Mouse (Mus musculus) embryonic fibroblast, embryonic 13.5 days (primary cell): ENCODE measurements around the gene Dll4. TPM values are rescaled to one million over a fixed set of nuclear protein-coding genes. Genes with fewer than 3 reads are reported as not detected.
A peak's percentile ranks its signal among the peaks of the same experiment; 100 is the strongest.

Experiments
- H3K27ac ChIP-seq: 2 replicates; pipeline ENCODE4 v1.5.1; 2012; ENCODE audit warnings: low read length, control low read depth, inconsistent platforms; ENCODE audit not compliant: insufficient read depth
- H3K4me1 ChIP-seq: 2 replicates; pipeline ENCODE4 v1.6.1; 2011; ENCODE audit warnings: low read length; ENCODE audit not compliant: control insufficient read depth, insufficient read depth
- H3K4me3 ChIP-seq: 2 replicates; pipeline ENCODE4 v1.5.1; 2011; ENCODE audit warnings: mild to moderate bottlenecking, control low read depth, low read length; ENCODE audit not compliant: insufficient read depth
- CTCF ChIP-seq: IDR thresholded peaks from 2 replicates; pipeline ENCODE4 v1.5.1; 2011; ENCODE audit warnings: mild to moderate bottlenecking, control low read depth, low read length, moderate library complexity, borderline replicate concordance; ENCODE audit not compliant: insufficient read depth
- POLR2A ChIP-seq: IDR thresholded peaks from 2 replicates; pipeline ENCODE4 v1.6.1; 2011; ENCODE audit warnings: low read depth, mild to moderate bottlenecking, control low read depth, low read length, moderate library complexity
- polyA plus RNA-seq: library from polyadenylated mRNA; stranded (reverse); fragments of >200 nt; gene quantifications from 2 replicates; pipeline ENCODE4 v1.2.4, GENCODE M21; 2011; ENCODE audit warnings: low read depth; ENCODE audit not compliant: missing spikeins, insufficient read length

Dll4 gene
- polyA plus RNA-seq, 1 experiment = not detected

DNA sequence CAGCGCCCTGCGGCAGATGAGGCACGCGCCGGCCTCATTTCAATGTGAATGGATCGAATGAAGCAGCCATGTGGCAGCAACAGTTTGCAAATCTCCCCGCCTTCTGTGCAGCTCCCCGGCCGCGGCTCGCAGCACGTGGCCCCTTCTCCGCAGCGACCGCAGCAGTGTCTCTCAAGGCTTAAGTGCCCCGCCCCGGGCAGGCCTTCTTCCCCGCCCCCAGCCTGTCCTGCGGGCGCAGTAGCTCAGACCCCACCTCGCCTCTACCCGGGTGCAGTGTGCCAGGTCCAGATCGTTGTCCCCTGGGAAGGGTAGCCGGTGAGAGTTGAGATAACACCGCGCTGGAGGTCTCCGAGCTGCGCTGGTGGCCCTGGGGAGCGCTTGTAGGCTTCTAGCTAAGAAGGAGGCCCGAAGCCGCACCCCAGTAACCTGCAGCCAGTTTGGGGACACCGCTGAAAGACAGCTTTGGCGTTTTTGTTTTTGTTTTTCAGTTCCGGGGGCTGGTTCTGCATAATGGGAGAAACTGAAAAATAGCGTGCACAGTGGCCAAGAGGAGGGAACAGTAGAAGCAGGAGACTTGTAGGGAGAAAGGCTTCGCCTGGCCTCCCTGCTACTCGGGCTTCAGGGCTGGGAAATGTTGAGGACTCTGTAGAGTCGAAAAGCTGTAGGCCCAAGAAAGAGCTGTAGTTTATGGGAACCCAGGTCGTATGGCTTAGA lies 2.8 kb upstream of the Dll4 start:
- TF ChIP-seq POLR2A (no peak), CTCF (no peak)
- Histone ChIP-seq H3K4me1 (0 out of 2 replicates have a peak, but pooled peaks cover 5% of the 10 kb centered on the region), H3K4me3 (no peak overlapping the region), H3K27ac (no peak overlapping the region)

DNA sequence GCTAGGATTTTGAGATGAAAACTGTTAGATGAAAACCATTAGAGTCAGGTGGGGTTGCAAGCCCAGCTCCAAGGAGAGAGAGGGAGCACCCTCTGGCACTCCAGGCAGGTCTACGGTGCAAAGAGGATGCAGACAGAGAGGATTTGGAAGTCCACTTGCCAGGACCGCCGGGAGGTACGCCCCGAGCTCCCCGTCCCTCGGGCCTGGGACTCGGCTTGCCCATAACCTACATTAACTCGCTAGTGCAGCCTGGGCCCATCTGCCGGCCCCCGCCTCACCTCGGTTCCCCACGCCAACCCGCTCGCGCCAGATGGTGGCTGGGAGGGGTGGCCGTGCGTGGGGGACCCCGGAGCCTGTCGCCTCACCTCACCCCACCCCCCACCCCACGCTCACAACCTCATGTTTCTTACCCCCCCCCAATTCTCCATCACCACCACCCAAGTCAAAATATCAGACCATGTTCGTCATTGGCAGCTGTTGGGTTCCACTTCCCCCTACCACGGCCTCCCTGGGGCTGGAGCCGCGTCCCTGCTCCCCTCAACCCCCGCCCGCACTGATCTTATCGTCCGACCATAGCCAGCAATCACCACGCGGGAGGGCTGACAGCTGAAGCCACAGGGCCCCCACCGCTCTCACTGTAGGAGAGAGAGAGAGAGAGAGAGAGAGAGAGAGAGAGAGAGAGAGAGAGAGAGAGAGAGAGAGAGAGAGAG lies 1.6 kb upstream of the Dll4 start:
- TF ChIP-seq CTCF (no peak), POLR2A (no peak)
- H3K4me3 ChIP-seq = no peak overlapping the region
- 0 out of 2 replicates have a peak, but pooled peaks cover 5% of the 10 kb centered on the region for H3K4me1 ChIP-seq
- H3K27ac ChIP-seq = no peak overlapping the region

GRCm38 (mm10) chr2:119324576-119325318 lies 837 bp upstream of the Dll4 start:
- Histone ChIP-seq H3K27ac (no peak overlapping the region), H3K4me1 (0 out of 2 replicates have a peak, but pooled peaks cover 5% of the 10 kb centered on the region), H3K4me3 (no peak overlapping the region; the same call in 1 of the 2 replicates)
- TF ChIP-seq POLR2A = no peak
- TF ChIP-seq CTCF = no peak

DNA sequence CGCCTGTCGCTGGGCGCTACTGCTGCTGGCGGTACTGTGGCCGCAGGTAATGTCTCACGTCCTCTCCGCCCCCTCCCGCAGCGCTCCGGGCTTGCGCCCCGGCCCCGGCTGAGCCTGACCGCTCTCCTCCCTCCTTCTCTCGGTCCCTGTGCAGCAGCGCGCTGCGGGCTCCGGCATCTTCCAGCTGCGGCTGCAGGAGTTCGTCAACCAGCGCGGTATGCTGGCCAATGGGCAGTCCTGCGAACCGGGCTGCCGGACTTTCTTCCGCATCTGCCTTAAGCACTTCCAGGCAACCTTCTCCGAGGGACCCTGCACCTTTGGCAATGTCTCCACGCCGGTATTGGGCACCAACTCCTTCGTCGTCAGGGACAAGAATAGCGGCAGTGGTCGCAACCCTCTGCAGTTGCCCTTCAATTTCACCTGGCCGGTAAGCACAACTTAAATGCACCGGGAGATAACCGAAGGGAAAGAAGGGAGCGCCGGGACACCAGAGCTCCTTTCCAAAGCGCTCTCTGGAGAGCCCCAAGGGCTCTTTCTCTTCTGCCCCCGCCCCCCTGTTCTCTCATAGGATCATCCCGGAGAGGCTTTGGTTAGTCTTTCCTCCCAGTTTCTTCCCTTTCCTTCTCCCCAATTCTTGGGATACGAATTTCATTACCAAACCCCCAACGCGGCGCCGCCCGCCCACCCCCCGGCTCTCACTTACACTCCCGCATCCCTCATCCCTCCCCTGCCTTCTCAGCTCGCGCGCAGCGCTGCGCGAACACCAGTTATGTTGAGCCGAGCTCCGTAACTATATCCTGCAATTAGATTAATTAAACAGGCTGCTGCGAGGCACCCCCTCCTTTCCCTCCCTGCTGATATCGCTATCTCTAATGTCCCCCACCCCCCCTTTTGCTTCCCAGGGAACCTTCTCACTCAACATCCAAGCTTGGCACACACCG lies 847 bp downstream of the Dll4 start:
- Histone ChIP-seq H3K27ac (no peak overlapping the region), H3K4me1 (0 out of 2 replicates have a peak, but pooled peaks cover 5% of the 10 kb centered on the region), H3K4me3 (peak overlapping the region; percentile 11)
- TF ChIP-seq POLR2A (no peak), CTCF (no peak)

GRCm38 (mm10) chr2:119327102-119327480 lies 1.5 kb downstream of the Dll4 start:
- TF ChIP-seq POLR2A (no peak), CTCF (peak; percentile 45; the same call in 1 of the 2 replicates)
- H3K4me1 ChIP-seq = 0 out of 2 replicates have a peak, but pooled peaks cover 4% of the 10 kb centered on the region
- H3K4me3 ChIP-seq = peak overlapping the region; percentile 11; the same call in 1 of the 2 replicates
- no peak overlapping the region for H3K27ac ChIP-seq

DNA sequence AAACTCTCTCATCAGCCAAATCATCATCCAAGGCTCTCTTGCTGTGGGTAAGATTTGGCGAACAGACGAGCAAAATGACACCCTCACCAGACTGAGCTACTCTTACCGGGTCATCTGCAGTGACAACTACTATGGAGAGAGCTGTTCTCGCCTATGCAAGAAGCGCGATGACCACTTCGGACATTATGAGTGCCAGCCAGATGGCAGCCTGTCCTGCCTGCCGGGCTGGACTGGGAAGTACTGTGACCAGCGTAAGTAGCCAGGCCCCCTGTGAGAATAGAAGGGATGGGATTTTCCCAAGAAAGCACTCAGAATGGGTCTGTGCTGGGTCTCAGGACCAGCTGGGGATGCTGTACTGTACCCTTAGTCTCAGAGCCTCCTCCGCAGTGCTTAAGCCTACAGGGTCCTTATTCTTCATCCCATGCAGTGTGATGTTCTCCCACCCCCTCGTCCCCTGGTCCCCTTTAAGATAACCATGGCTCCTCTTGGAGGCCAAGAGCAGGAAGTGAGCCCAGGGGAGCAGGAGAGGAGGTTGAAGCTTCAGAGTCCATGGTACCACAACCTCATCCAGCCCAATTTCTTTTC lies 2.5 kb downstream of the Dll4 start:
- TF ChIP-seq CTCF (no peak), POLR2A (no peak)
- Histone ChIP-seq H3K4me1 (no peaks in the 10 kb centered on the region), H3K4me3 (no peak overlapping the region), H3K27ac (no peak overlapping the region)

DNA sequence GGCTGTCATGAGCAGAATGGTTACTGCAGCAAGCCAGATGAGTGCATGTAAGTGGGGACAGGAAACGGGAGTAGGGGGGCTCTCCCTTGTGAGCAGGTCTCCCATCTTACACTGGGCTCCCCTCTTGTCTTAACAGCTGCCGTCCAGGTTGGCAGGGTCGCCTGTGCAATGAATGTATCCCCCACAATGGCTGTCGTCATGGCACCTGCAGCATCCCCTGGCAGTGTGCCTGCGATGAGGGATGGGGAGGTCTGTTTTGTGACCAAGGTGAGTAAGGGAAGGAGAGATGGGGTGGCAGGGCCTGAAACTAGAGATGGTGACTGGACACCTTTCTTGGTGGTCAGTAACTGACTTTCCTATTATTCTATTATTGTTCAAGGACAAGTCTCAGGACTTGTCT lies 3.0 kb downstream of the Dll4 start:
- Histone ChIP-seq H3K27ac (no peak overlapping the region), H3K4me1 (no peaks in the 10 kb centered on the region), H3K4me3 (no peak overlapping the region)
- TF ChIP-seq POLR2A = no peak
- no peak for TF ChIP-seq CTCF

GRCm38 (mm10) chr2:119329123-119329817 lies 3.7 kb downstream of the Dll4 start:
- Histone ChIP-seq H3K4me1 (no peaks in the 10 kb centered on the region), H3K4me3 (no peak overlapping the region), H3K27ac (no peak overlapping the region)
- no peak for TF ChIP-seq CTCF
- no peak for TF ChIP-seq POLR2A
